Mouse (Mus musculus): ENCODE data around the gene Rdh1. TPM values are rescaled to one million over a fixed set of nuclear protein-coding genes. Genes with fewer than 3 reads are reported as not detected.

The Rdh1 gene
- polyA plus RNA-seq (2021; fragmentation: Nextera tagmentation) = not detected in 2 replicates
- long read RNA-seq, experiment 1 = 0 reads
- long read RNA-seq, experiment 2 = 0 reads

DNA sequence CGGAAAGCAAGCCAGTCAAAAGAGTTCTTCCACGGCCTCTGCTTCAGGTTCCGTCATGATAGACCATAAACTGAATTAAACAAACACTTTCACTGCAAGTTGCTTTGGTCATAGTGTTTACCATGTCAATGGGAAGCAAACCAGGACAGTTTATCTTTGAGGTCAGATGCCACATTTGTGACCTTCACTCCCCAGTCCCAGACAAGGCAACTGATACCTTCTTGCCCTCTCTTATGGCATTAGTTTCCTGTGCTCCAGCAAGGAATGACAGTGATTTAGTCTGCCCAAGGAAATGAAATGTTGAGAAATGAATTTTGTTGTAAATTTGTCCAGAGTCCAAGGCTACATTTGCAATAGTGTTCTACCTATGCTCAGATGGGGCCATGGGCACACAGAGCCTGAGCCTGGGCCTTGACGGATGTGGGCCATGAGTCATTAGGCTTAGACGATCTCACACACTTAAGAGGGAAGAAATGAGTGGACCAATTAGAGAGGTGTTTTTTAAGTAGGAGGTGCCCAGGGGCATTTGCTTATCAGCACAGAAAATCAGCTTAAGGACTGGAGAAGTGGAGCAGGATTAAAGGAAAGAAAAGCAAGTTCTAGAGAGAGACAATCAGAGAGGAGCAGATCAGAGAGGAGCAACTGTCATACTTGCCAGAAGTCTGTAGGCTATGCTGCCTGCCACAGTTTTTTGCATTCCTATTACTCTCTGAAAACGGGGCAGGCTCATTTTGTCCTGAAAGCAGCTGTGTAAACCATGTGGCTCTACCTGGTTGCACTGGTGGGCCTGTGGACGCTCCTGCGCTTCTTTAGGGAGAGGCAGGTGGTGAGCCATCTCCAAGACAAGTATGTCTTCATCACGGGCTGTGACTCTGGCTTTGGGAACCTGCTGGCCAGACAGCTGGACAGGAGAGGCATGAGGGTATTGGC is at the start of gene Rdh1, which contains the start of gene Rdh16f1:
Rdh1 (plus strand) TSS at position 541 of the 930 bp plus-strand sequence.
Rdh16f1 (plus strand) TSS at position 607 of the 930 bp plus-strand sequence.

DNA sequence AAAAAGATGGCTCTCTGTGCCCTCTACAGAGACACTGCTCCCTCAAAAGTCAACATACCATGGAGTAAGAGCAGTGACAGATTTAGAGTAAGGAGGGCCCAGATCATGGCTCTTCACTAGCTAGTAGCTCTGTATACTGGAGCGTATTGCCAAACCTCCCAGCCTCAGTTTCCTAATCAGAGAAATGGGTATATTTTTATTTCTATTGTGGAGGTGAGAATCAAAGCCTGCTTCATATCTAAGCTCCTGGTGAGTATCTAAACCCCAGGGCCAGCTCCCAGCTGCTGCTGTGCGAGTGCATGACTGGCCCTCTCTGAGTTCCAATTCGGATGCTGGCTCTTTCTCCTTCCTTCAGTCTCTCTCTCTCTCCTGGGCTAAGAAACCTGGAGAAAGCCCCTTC is 35.3 kb upstream of the Rdh1 start, which contains the start of gene Tac2:
Tac2 (plus strand) TSS at position 301 of the 400 bp plus-strand sequence.

DNA sequence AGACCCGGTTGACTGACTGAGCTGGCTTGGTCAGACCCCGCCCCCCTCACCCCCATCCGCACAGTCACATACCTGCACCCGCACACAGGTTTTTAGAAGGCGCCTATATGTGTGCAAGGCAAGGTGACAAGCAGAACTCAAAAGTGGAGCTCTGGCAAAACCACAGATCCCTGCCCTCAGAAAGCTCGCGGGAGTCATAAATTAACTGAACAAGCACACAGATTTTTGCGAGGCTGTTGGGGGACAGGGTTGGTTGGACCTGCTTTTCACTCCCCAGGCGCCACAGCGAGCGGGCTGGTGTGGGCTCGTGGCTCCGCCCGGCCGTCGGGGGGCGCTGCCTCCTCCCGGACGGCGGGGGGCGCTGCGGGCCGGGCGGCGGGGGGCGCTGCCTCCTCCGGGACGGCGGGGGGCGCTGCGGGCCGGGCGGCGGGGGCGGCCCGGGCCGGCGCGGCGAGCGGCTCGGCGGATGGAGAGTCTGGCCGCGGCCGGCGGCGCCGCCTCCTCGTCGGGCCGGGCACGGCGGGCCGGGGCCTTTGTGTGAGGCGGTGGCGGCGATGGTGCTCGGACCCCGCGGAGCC is 20.3 kb upstream of the Rdh1 start, which contains the start of gene Zbtb39:
Zbtb39 (plus strand) TSS at position 456 of the 578 bp plus-strand sequence.

DNA sequence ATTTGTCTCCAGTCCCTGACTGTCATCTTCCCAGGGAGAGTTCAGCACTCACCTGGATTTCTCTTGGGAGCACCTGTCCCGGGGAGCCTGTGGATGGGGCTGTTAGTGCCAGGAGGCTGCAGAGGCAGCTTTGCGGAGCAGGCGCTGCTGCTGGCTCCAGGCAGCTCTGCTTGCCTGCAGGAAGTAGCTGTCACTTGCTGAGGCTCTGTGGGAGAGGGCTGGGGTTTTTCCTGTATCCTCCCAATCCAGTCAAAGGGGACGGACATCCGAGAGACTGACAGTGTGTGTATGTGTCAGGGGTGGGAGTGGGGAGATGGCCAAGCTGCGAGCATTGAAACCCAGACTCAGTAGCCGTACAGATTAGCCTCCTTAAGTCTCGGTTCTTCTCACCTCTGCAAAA is 8.0 kb upstream of the Rdh1 start, which contains the start of gene Gpr182:
Gpr182 (minus strand) TSS at position 185 of the 400 bp plus-strand sequence.

DNA sequence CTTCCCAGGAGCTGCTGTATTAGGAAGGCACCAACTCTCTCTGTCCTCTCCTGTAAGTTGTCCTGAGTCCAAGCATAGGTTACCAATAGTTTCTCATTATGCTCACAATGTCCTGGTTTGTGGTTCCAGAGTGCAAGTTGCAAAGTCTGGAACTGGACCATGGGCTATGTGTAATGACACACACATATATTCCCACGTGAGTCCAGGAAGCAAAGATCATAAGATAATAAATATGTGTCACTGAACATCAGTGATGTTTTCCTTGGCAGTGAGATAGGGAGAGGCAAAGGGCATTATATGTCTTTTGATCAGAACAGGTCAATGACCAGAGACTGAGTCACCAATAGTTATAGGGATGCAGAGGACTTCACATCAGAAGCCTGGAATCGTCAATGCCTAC is 16.5 kb downstream of the Rdh1 start, which contains the start of gene Rdh9:
Rdh9 (plus strand) TSS at position 376 of the 400 bp plus-strand sequence.

DNA sequence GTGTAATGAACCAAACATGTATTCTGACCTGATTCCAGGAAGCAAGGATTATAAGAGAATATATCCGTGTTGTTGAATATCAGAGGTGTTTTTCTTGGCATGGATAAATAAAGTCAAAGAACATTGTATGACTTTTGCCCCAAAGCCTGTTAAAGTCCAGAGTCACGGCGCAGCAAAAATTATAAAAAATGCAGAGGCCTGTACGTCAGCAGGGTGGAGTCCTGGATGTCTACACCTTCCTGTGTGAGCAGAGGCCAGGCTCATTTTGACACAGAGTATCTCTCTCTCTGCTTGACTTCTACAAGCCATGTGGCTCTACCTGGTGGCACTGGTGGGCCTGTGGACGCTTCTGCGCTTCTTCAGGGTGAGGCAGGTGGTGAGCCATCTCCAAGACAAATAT is 41.4 kb downstream of the Rdh1 start, which contains the start of gene Rdh16:
Rdh16 (plus strand) TSS at position 262 of the 400 bp plus-strand sequence.

Other genes with a start within 250 kb of the Rdh1 start
- 3.8 and 6.6 TPM in 2 replicates for gene Ndufa4l2, start 244.8 kb upstream of the Rdh1 start, polyA plus RNA-seq (2021; fragmentation: Nextera tagmentation)
- gene Shmt2, start 237.3 kb upstream of the Rdh1 start, polyA plus RNA-seq (2021; fragmentation: Nextera tagmentation) = 15.5 and 17.2 TPM in 2 replicates
- 0.56 and 0.95 TPM in 2 replicates for gene Nxph4, start 225.2 kb upstream of the Rdh1 start, polyA plus RNA-seq (2021; fragmentation: Nextera tagmentation)
- gene Lrp1, start 138.6 kb upstream of the Rdh1 start, polyA plus RNA-seq (2021; fragmentation: Nextera tagmentation) = 25.7 and 25.9 TPM in 2 replicates
- gene Stat6, start 116.7 kb upstream of the Rdh1 start, polyA plus RNA-seq (2021; fragmentation: Nextera tagmentation) = 2.8 and 3.7 TPM in 2 replicates
- 6.6 and 7.4 TPM in 2 replicates for gene Nemp1, start 92.8 kb upstream of the Rdh1 start, polyA plus RNA-seq (2021; fragmentation: Nextera tagmentation)
- gene Nab2, start 91.2 kb upstream of the Rdh1 start, polyA plus RNA-seq (2021; fragmentation: Nextera tagmentation) = 5.1 and 6.7 TPM in 2 replicates
- gene Myo1a, start 54.6 kb upstream of the Rdh1 start, polyA plus RNA-seq (2021; fragmentation: Nextera tagmentation) = not detected in 2 replicates
- 7.1 and 8.7 TPM in 2 replicates for gene Tac2, start 35.2 kb upstream of the Rdh1 start, polyA plus RNA-seq (2021; fragmentation: Nextera tagmentation)
- 1.1 TPM in 2 replicates for gene Zbtb39, start 20.2 kb upstream of the Rdh1 start, polyA plus RNA-seq (2021; fragmentation: Nextera tagmentation)
- 0.49 and 0.52 TPM in 2 replicates for gene Gpr182, start 8.0 kb upstream of the Rdh1 start, polyA plus RNA-seq (2021; fragmentation: Nextera tagmentation)
- not detected in 2 replicates for gene Rdh16f1, start 66 bp downstream of the Rdh1 start, polyA plus RNA-seq (2021; fragmentation: Nextera tagmentation)
- 0.08 TPM in 1 of 2 replicates, not detected in the other for gene Rdh9, start 16.7 kb downstream of the Rdh1 start, polyA plus RNA-seq (2021; fragmentation: Nextera tagmentation)
- not detected in 2 replicates for gene Rdh16, start 41.4 kb downstream of the Rdh1 start, polyA plus RNA-seq (2021; fragmentation: Nextera tagmentation)
- gene Rdh19, start 90.2 kb downstream of the Rdh1 start, polyA plus RNA-seq (2021; fragmentation: Nextera tagmentation) = not detected in 2 replicates
- not detected in 2 replicates for gene Rdh16f2, start 106.8 kb downstream of the Rdh1 start, polyA plus RNA-seq (2021; fragmentation: Nextera tagmentation)
- gene Rdh7, start 129.1 kb downstream of the Rdh1 start, polyA plus RNA-seq (2021; fragmentation: Nextera tagmentation) = not detected in 2 replicates
- not detected in 2 replicates for gene Sdr9c7, start 138.8 kb downstream of the Rdh1 start, polyA plus RNA-seq (2021; fragmentation: Nextera tagmentation)
- gene Hsd17b6, start 247.9 kb downstream of the Rdh1 start, polyA plus RNA-seq (2021; fragmentation: Nextera tagmentation) = not detected in 2 replicates

Measured in layer of hippocampus, adult 6 months (tissue).